Mouse (Mus musculus) hindbrain, embryonic 10.5 days (tissue): Measurements from ENCODE around the gene Bcap29. TPM values are rescaled to one million over a fixed set of nuclear protein-coding genes. Genes with fewer than 3 reads are reported as not detected.
"Not testable (repeated sequence)": the region's sequence is repeated elsewhere in the genome, so short reads cannot be mapped to it uniquely, and the experiment has no call there.

Experiments
- DNase-seq: peaks from one replicate; pipeline ENCODE4 v3.0.0-alpha.2; 2017; ENCODE audit warnings: low spot score
- H3K27ac ChIP-seq: fragments of 300-500 bp; sonication (generic); 2 replicates; pipeline ENCODE4 v1.5.1; 2016; ENCODE audit warnings: mild to moderate bottlenecking, moderate library complexity
- H3K27me3 ChIP-seq: fragments of 300-500 bp; sonication (generic); 2 replicates; pipeline ENCODE4 v1.6.1; 2016; ENCODE audit warnings: mild to moderate bottlenecking; ENCODE audit not compliant: poor library complexity, insufficient read depth, severe bottlenecking
- H3K36me3 ChIP-seq: fragments of 300-500 bp; sonication (generic); 2 replicates; pipeline ENCODE4 v1.6.1; 2016; ENCODE audit warnings: mild to moderate bottlenecking, moderate library complexity
- H3K4me1 ChIP-seq: fragments of 300-500 bp; sonication (generic); replicated peaks from 2 replicates; pipeline ENCODE4 v1.6.1; 2016; ENCODE audit warnings: mild to moderate bottlenecking
- H3K4me3 ChIP-seq: fragments of 300-500 bp; sonication (generic); 2 replicates; pipeline ENCODE4 v1.5.1; 2016; ENCODE audit warnings: mild to moderate bottlenecking, moderate library complexity
- H3K9me3 ChIP-seq: fragments of 300-500 bp; sonication (generic); 2 replicates; pipeline ENCODE4 v1.6.1; 2016; ENCODE audit warnings: mild to moderate bottlenecking, moderate library complexity
- WGBS: fragments of 180-500 bp; shearing (Covaris S2); methylation state at CpG from one replicate; pipeline ENCODE4 v1.1.7; 2016; 5-methylcytosine and 5-hydroxymethylcytosine counted together
- polyA plus RNA-seq: library from polyadenylated mRNA; unstranded; fragments of >200 nt; fragmentation: Nextera tagmentation; extraction: Ambion mirVana; gene quantifications from 2 replicates; pipeline ENCODE4 v1.2.1, GENCODE M21; 2016

Gene Bcap29
- polyA plus RNA-seq, 1 experiment from 2014 or later, result 19.7 TPM

DNA sequence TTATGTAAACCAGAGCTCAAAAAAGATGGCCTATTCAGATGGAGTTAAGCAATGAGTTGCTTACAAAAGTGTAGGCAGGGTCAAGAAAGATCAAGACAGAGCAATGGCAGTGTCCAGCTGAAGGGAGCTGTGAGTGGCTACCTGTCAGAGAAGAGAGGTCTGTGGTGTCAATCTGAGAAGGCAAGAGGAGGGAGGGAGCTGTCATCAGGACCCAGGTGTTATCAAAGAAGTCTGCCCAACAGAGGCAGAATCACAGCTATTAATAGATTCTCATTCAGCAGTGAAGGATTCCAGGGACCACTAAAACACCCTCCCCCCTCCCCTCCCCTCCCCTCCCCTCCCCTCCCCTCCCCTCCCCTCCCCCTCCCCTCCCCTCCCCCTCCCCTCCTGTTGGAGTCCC lies 65.8 kb downstream of the Bcap29 start:
- Histone ChIP-seq H3K36me3 (no peaks in the 10 kb centered on the region), H3K4me1 (no peaks in the 10 kb centered on the region; the same call in 1 of the 2 replicates), H3K4me3 (no peak overlapping the region), H3K27ac (no peak overlapping the region), H3K9me3 (no peaks in the 10 kb centered on the region), H3K27me3 (no peaks in the 10 kb centered on the region)
- no peak for DNase-seq

DNA sequence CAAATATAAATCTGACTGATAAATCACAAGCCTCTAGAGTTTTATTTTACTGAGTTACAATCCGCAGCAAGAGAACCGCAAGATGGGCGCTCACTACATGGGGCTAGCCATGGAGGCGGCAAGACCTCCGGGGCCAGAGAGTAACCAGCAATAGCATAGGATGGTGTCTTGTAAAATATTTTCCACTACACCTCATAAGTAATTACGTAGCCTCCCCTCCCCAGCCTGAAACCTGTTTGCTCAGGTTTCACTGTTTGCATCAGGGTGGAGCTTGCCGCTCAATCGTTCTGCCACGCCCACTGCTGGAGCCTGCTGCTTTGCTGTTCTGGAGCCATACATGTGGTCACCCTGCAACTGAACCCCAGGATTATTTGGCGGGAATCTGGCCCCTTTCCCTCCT lies 66.9 kb downstream of the Bcap29 start:
- not testable (repeated sequence) for H3K27me3 ChIP-seq, H3K4me1 ChIP-seq, H3K36me3 ChIP-seq, H3K27ac ChIP-seq, H3K9me3 ChIP-seq, DNase-seq
- H3K4me3 ChIP-seq, result peak overlapping the region; percentile 31
- WGBS, result 28% methylated on average over 10 of the region's 10 CpGs

DNA sequence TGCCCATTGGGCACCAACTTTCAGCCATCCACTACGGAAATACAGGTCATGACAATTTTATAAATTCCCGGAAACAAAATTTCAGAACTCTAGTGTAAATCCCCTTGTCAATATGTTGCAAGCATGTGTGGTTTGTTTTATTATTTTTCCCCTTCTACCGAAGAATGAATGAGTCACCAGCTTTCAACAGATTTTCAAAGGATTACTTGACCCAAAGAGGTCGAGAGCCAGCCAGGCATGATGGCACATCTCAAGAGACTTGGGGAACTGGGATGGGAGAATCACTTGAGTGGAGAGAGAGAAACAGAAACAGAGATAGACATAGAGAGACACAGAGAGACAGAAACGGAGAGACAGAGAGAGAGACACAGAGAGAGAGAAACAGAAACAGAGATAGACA lies 73.7 kb downstream of the Bcap29 start:
- H3K36me3 ChIP-seq, result no peaks in the 10 kb centered on the region
- no peak for DNase-seq
- no peak overlapping the region for H3K27ac ChIP-seq
- WGBS, result 75% methylated on average over 5 of the region's 5 CpGs
- no peaks in the 10 kb centered on the region for H3K9me3 ChIP-seq
- H3K4me3 ChIP-seq, result no peak overlapping the region
- H3K4me1 ChIP-seq, result peaks cover 15% of the 10 kb centered on the region
- peaks cover 70% of the 10 kb centered on the region for H3K27me3 ChIP-seq

DNA sequence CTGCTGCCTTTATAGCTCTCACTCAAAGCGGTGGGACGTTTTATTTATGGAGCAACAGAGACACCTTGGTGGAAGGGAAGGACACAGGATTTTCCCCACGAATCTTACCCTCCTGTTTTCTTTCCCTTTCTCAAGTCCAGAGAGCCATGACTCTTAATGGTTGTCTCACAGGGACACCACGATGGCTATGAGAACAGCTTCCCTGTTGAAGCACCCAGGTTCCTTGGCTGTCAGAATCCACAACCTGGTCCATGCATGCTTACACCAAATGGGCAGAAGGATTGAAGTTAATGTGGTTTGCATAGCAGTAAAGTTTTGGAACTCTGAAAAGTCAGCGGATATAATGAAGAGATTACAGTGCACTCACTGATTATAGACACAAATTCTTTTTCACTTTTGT lies 74.5 kb downstream of the Bcap29 start:
- H3K4me3 ChIP-seq, result peak overlapping the region; percentile 63
- DNase-seq, result no peak
- no peaks in the 10 kb centered on the region for H3K36me3 ChIP-seq
- no peak overlapping the region for H3K27ac ChIP-seq
- 14% methylated on average over 5 of the region's 5 CpGs for WGBS
- no peaks in the 10 kb centered on the region for H3K9me3 ChIP-seq
- peaks cover 71% of the 10 kb centered on the region for H3K27me3 ChIP-seq
- H3K4me1 ChIP-seq, result peaks cover 15% of the 10 kb centered on the region

DNA sequence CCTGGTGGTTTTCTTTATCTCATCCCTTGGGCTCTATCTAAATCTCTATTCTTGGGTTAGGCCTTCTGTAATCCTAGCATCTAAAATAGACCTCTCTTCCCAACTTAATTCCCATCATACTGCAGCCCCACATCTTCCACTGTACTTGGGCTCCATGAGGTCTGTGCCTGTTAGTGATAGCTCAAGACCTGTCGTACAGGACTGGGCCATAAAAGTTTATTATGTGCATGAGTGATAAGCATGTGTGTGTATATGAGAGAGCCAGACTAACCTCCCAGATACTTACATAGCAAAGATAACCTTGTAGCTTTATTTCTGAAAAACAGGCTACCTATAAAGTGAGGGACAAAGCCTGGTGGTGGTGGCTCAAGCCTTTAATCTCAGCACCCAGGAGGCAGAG lies 80.1 kb downstream of the Bcap29 start:
- Histone ChIP-seq H3K4me1 (peaks cover 9% of the 10 kb centered on the region), H3K9me3 (no peaks in the 10 kb centered on the region), H3K27me3 (peaks cover 47% of the 10 kb centered on the region), H3K36me3 (no peaks in the 10 kb centered on the region), H3K27ac (no peak overlapping the region), H3K4me3 (no peak overlapping the region)
- DNase-seq, result no peak
- 88% methylated on average over 1 of the region's 1 CpGs for WGBS

DNA sequence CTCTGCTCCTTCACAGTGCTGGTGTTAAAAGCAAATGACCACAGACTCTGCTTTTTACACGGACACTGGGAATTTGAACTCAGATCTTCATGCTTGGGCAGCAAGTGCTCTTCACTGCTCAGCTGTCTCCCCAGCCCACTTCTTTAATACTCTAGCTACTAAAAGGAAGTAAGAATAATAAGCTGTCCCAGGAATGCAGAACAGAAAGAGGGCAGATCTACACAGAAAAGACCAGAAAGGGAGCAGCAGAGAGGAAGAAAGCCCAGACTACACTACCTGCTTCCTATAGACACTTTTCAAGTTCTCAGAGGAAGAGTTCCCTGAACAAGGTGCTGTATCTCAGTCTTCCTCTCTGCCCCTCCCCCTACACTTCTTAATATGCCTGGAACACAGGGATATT lies 83.2 kb downstream of the Bcap29 start:
- DNase-seq, result no peak
- H3K4me1 ChIP-seq, result no peaks in the 10 kb centered on the region
- no peak overlapping the region for H3K27ac ChIP-seq
- no peaks in the 10 kb centered on the region for H3K36me3 ChIP-seq
- no peak overlapping the region for H3K4me3 ChIP-seq
- no peaks in the 10 kb centered on the region for H3K9me3 ChIP-seq
- H3K27me3 ChIP-seq, result peaks cover 19% of the 10 kb centered on the region
- WGBS, result 89% methylated on average over 1 of the region's 1 CpGs

DNA sequence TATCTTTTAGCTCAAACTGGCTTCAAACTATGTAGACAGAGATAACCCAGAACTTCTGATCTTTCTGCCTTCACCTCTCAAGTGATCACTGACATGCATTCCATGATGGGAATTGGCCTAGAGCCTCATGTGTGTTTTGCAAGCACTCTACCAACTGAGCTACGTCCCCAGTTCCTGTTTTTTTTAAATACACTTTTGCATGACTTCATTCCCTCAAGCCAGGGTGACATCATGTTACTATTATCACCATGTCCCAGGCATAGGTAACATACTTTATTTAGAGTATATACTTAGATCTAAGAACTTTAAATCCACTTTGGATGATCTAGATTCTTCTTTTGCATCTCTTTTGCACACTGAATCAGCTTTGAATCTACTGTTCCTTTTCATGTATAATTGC lies 88.4 kb downstream of the Bcap29 start:
- H3K4me1 ChIP-seq, result no peaks in the 10 kb centered on the region
- no peaks in the 10 kb centered on the region for H3K36me3 ChIP-seq
- H3K27me3 ChIP-seq, result no peaks in the 10 kb centered on the region
- H3K9me3 ChIP-seq, result no peaks in the 10 kb centered on the region
- WGBS, result 83% methylated on average over 1 of the region's 1 CpGs
- DNase-seq, result no peak
- H3K27ac ChIP-seq, result no peak overlapping the region
- H3K4me3 ChIP-seq, result no peak overlapping the region

DNA sequence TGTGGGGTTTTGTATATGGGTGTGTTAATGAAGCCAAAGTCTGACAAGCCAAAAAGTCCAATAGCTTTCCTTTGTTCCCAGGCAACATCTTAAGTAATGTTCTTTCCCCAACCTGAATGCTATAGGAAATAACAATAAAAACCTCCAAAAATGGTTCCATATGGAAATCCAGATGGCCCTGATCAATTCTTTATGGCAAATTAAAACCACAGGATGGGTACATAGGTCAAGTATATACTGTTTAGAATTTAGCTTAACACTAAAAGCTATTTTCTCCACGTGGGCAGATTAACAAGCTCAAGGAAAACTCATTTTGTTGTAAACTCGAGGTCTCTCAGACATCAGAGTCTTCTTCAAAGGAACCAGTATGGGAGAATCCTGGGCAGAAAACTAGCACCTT lies 89.2 kb downstream of the Bcap29 start:
- H3K27ac ChIP-seq, result no peak overlapping the region
- WGBS, result 58% methylated on average over 2 of the region's 2 CpGs
- no peaks in the 10 kb centered on the region for H3K9me3 ChIP-seq
- H3K4me1 ChIP-seq, result no peaks in the 10 kb centered on the region
- H3K27me3 ChIP-seq, result no peaks in the 10 kb centered on the region
- H3K4me3 ChIP-seq, result no peak overlapping the region
- no peak for DNase-seq
- no peaks in the 10 kb centered on the region for H3K36me3 ChIP-seq

DNA sequence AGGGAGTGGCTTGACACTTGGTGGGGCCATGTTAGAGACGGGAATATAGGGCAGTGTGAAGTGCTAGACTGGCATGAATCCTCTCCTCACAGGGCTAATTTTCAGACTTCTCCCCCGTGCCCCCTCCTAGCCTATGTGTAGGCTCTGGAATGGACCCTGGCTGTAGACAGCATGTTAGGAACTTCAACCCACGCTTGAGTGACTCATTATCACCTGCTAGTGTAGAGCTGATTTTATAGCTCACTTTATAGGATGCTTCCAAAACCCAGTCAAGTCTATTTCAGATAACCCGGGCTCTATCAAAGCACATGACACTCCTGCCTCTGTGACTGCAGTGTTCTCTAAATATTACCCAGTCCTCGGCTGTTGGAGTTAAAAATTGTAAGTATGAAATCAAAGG lies 92.9 kb downstream of the Bcap29 start:
- DNase-seq, result no peak
- H3K36me3 ChIP-seq, result no peaks in the 10 kb centered on the region
- 81% methylated on average over 5 of the region's 5 CpGs for WGBS
- H3K4me1 ChIP-seq, result no peaks in the 10 kb centered on the region
- H3K9me3 ChIP-seq, result no peaks in the 10 kb centered on the region
- no peak overlapping the region for H3K4me3 ChIP-seq
- H3K27ac ChIP-seq, result no peak overlapping the region
- no peaks in the 10 kb centered on the region for H3K27me3 ChIP-seq

Other genes with a start within 250 kb of the Bcap29 start
- 0.07 TPM in 1 of 2 replicates, not detected in the other for gene Slc26a3, start 243.8 kb downstream of the Bcap29 start, polyA plus RNA-seq
- 17.7 and 18.1 TPM in 2 replicates for gene Cbll1, start 135.0 kb downstream of the Bcap29 start, polyA plus RNA-seq
- gene Slc26a4, start 74.7 kb downstream of the Bcap29 start, polyA plus RNA-seq, result 0.09 TPM in 1 of 2 replicates, not detected in the other
- gene Dus4l, start 20.2 kb upstream of the Bcap29 start, polyA plus RNA-seq, result 6.9 and 10.5 TPM in 2 replicates
- 26.9 TPM in 2 replicates for gene Cog5, start 20.2 kb upstream of the Bcap29 start, polyA plus RNA-seq
- 2.4 and 4.9 TPM in 2 replicates for gene Gpr22, start 79.3 kb upstream of the Bcap29 start, polyA plus RNA-seq